Mouse (Mus musculus) liver, adult 2 months (tissue): ENCODE data around the gene Gm6588.

Experiments used
- CTCF ChIP-seq: fragments of 200-500 bp; IDR thresholded peaks from 2 replicates; pipeline ENCODE4 v1.5.1; 2011; ENCODE audit warnings: low read depth, low read length, control low read depth
- POLR2A ChIP-seq: fragments of 200-500 bp; IDR thresholded peaks from 2 replicates; pipeline ENCODE4 v1.6.1; 2011; ENCODE audit warnings: low read length, control low read depth; ENCODE audit not compliant: insufficient read depth; ENCODE audit errors: extremely low read depth

GRCm38 (mm10) chr5:112496753-112497369, 47.6 kb downstream of the Gm6588 start:
- TF ChIP-seq CTCF: no peak
- no peak for TF ChIP-seq POLR2A
